ENCODE assay signal across 27 mouse cellular contexts in the genomic region with DNA sequence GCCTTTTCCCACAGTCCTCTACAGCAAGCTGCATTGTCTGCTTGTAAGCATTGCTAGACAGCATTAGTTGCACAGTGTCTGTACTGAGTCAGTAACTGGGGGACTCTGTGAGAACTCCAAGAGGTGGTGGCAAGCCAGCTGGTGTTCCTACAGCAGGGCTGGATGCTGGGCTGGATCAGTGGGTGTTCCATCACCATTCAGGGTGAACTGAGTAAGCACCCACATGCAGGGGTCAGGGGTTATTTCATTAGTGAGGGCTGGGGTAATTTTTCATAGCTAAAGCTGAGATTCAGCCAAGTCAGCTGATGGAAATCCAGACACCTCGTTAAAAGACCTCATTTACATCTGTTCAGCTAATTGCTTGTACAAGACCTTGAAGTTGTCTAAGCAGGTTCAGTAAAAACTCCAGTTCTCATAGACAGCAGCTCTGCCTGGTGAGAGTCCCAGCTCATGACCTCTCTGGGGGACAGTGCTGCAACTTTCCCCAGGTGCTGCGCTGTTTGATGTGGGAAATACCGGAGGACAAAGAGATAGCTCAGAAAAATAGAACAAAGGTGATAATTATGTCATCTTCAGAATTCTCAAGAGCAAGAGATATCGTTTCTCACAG.
DNase-seq lines count a peak whose midpoint lies in the region; ATAC-seq and TF ChIP-seq lines count a peak whose summit lies in the region.
"Had no signal": no experiment of that assay in that cellular context is flagged by ENCODE, and none has a peak within 500 bp of the region (broad histone marks: within the 10 kb centered on the region; RNA-seq: fewer than 3 reads in every experiment).

No protein-coding gene starts in this region.

- no peaks in the 10 kb centered on the region for H3K27me3 ChIP-seq in forebrain, embryonic 13.5 days
- H3K27me3 ChIP-seq: kidney, embryonic 15.5 days; megakaryocyte, embryonic 14.5 days; neural tube, embryonic 13.5 days had no signal

- no peaks in the 10 kb centered on the region for H3K36me3 ChIP-seq in forebrain, embryonic 13.5 days (ENCODE audit: poor library complexity, severe bottlenecking)
- H3K36me3 ChIP-seq: G1E; kidney, embryonic 15.5 days; neural tube, embryonic 13.5 days had no signal

- no peak overlapping the region for H3K4me2 ChIP-seq in forebrain, embryonic 13.5 days
- H3K4me2 ChIP-seq: kidney, embryonic 15.5 days; liver, embryonic 11.5 days; neural tube, embryonic 13.5 days had no signal

- 47% methylated on average over 4 of the region's 4 CpGs for WGBS in forebrain, embryonic 13.5 days

- no peak for DNase-seq in frontal cortex, postnatal 25 days (ENCODE audit: low spot score in 2 of 2)
- no peak for DNase-seq in left cerebral cortex, adult 2 months (ENCODE audit: extremely low spot score in 1 of 2, low spot score in 2 of 2)
- no peak for DNase-seq in left cerebral cortex, adult 8-10 months (ENCODE audit: low spot score in 2 of 2)
- DNase-seq in brain, adult 2 months (ENCODE audit: low read depth, low spot score) = peak; percentile 65
- DNase-seq in lung, postnatal 4 days = no peak
- no peak for DNase-seq in adrenal gland, postnatal 14 days
- DNase-seq: adrenal gland, postnatal 10 days; cerebellum, adult 11-12 months; cerebellum, postnatal 25 days; embryo, embryonic 11 days; gastrocnemius, postnatal 14 days; heart, adult 2 months; heart, postnatal 36 days; left cerebral cortex, postnatal 4 days; lung, adult 18-20 months; lung, postnatal 14 days; right cerebral cortex, postnatal 14 days; thymus, postnatal 4 days had no signal

- no peak overlapping the region for H3K4me3 ChIP-seq in left cerebral cortex, adult 2 months
- H3K4me3 ChIP-seq in forebrain, embryonic 13.5 days = no peak overlapping the region
- H3K4me3 ChIP-seq: heart, adult 2 months; kidney, embryonic 15.5 days; megakaryocyte, embryonic 14.5 days; neural tube, embryonic 13.5 days had no signal

- no peak overlapping the region for H3K9ac ChIP-seq in forebrain, embryonic 13.5 days
- H3K9ac ChIP-seq: kidney, embryonic 15.5 days; neural tube, embryonic 13.5 days had no signal

- peak overlapping the region; percentile 24; the same call in 1 of the 2 replicates for H3K27ac ChIP-seq in left cerebral cortex, adult 2 months
- H3K27ac ChIP-seq in forebrain, embryonic 13.5 days = no peak overlapping the region
- H3K27ac ChIP-seq: heart, adult 2 months; kidney, embryonic 15.5 days; neural tube, embryonic 13.5 days had no signal

- intact Hi-C loops in left cerebral cortex, adult 2 months (cut with DNase I) = no loop called here

- H3K9me3 ChIP-seq in forebrain, embryonic 13.5 days (replicated peaks) = no peaks in the 10 kb centered on the region
- H3K9me3 ChIP-seq: kidney, embryonic 15.5 days; neural tube, embryonic 13.5 days had no signal

- no peak for TF ChIP-seq CTCF in left cerebral cortex, adult 2 months (IDR thresholded peaks at IDR 0.05)

- ATAC-seq in frontal cortex, adult (ENCODE audit: low TSS enrichment) = peak; percentile 77
- peak; percentile 78 for ATAC-seq in forebrain, embryonic 13.5 days
- ATAC-seq: activated CD4-positive, CD25-positive, alpha-beta regulatory T cell, adult 4 months; inflammation-experienced regulatory T-cells, adult 6 months had no signal

- H3K4me1 ChIP-seq in forebrain, embryonic 13.5 days = peaks cover 8% of the 10 kb centered on the region
- H3K4me1 ChIP-seq: kidney, embryonic 15.5 days; megakaryocyte, embryonic 14.5 days had no signal
